Mouse (Mus musculus) thymus, adult 2 months (tissue): ENCODE data around the gene Tubg2.

Experiments
- CTCF ChIP-seq: fragments of 200-500 bp; IDR thresholded peaks from 2 replicates; pipeline ENCODE4 v1.5.1; 2012; ENCODE audit warnings: mild to moderate bottlenecking, control low read depth, low read length, moderate library complexity, borderline replicate concordance; ENCODE audit not compliant: control insufficient read depth, poor library complexity, insufficient read depth; ENCODE audit errors: extremely low read depth
- POLR2A ChIP-seq: fragments of 200-500 bp; IDR thresholded peaks from 2 replicates; pipeline ENCODE4 v1.6.1; 2012; ENCODE audit warnings: mild to moderate bottlenecking, low read length, control low read depth, moderate library complexity; ENCODE audit not compliant: control insufficient read depth, poor library complexity, insufficient read depth; ENCODE audit errors: extremely low read depth

GRCm38 (mm10) chr11:101176117-101176691 lies 20.5 kb downstream of the Tubg2 start:
- no peak for TF ChIP-seq POLR2A
- TF ChIP-seq CTCF = no peak
